Mouse (Mus musculus) hindbrain, embryonic 12.5 days (tissue): ENCODE results near the gene Mocs1. TPM values are rescaled to one million over a fixed set of nuclear protein-coding genes. Genes with fewer than 3 reads are reported as not detected.
"Not testable (repeated sequence)": the region's sequence is repeated elsewhere in the genome, so short reads cannot be mapped to it uniquely, and the experiment has no call there.

Experiments used
- ATAC-seq: fragments of 200-750 bp; cut with Nextera tagmentation; 2 replicates; pipeline ENCODE4 v1.8.0; 2017; ENCODE audit warnings: moderate TSS enrichment; ENCODE audit not compliant: low FRiP score
- H3K27ac ChIP-seq: fragments of 300-500 bp; sonication (generic); 2 replicates; pipeline ENCODE4 v1.5.1; 2016; ENCODE audit warnings: mild to moderate bottlenecking
- H3K27me3 ChIP-seq: fragments of 300-500 bp; sonication (generic); 2 replicates; pipeline ENCODE4 v1.6.1; 2016; ENCODE audit warnings: mild to moderate bottlenecking
- H3K36me3 ChIP-seq: fragments of 300-500 bp; sonication (generic); 2 replicates; pipeline ENCODE4 v1.6.1; 2016; ENCODE audit warnings: mild to moderate bottlenecking
- H3K4me1 ChIP-seq: fragments of 300-500 bp; sonication (generic); 2 replicates; pipeline ENCODE4 v1.6.1; 2016
- H3K4me2 ChIP-seq: fragments of 300-500 bp; sonication (generic); replicated peaks from 2 replicates; pipeline ENCODE4 v1.6.1; 2016; ENCODE audit warnings: mild to moderate bottlenecking
- H3K4me3 ChIP-seq: fragments of 300-500 bp; sonication (generic); 2 replicates; pipeline ENCODE4 v1.5.1; 2016; ENCODE audit warnings: mild to moderate bottlenecking
- H3K9ac ChIP-seq: fragments of 300-500 bp; sonication (generic); 2 replicates; pipeline ENCODE4 v1.6.1; 2016; ENCODE audit warnings: mild to moderate bottlenecking, moderate library complexity
- H3K9me3 ChIP-seq: fragments of 300-500 bp; sonication (generic); replicated peaks from 2 replicates; pipeline ENCODE4 v1.6.1; 2016; ENCODE audit warnings: mild to moderate bottlenecking
- WGBS: fragments of 180-500 bp; shearing (Covaris S2); methylation state at CpG from one replicate; pipeline ENCODE4 v1.1.7; 2016; 5-methylcytosine and 5-hydroxymethylcytosine counted together
- polyA plus RNA-seq: library from polyadenylated mRNA; unstranded; fragments of >200 nt; fragmentation: Nextera tagmentation; extraction: Ambion mirVana; gene quantifications from 2 replicates; pipeline ENCODE4 v1.2.1, GENCODE M21; 2016

Mocs1 gene
- polyA plus RNA-seq, 1 experiment from 2014 or later, result 5.0 TPM

DNA sequence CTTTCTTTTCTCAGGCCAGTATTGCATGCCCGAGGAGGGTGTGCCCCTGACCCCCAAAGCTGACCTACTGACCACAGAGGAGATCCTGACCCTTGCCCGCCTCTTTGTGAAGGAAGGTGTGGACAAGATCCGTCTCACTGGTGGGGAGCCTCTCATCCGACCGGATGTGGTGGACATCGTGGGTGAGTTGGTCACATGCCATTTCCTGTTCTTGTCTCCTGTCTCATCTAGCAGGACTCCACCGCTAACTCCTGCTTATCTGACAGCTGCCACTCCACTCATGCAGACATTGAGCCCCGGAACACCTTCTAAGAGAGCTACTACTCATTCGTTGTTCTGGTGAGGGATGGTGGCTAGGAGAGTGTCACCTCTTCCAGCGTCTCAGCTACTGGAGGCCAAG is 6.9 kb downstream of the Mocs1 start:
- H3K4me1 ChIP-seq, result peaks cover 4% of the 10 kb centered on the region; the same call in 1 of the 2 replicates
- peaks cover 23% of the 10 kb centered on the region for H3K36me3 ChIP-seq
- H3K27ac ChIP-seq, result no peak overlapping the region
- no peak overlapping the region for H3K4me3 ChIP-seq
- no peak overlapping the region for H3K4me2 ChIP-seq
- no peaks in the 10 kb centered on the region for H3K9me3 ChIP-seq
- no peak for ATAC-seq
- no peaks in the 10 kb centered on the region for H3K27me3 ChIP-seq
- H3K9ac ChIP-seq, result no peak overlapping the region
- WGBS, result 93% methylated on average over 10 of the region's 10 CpGs

DNA sequence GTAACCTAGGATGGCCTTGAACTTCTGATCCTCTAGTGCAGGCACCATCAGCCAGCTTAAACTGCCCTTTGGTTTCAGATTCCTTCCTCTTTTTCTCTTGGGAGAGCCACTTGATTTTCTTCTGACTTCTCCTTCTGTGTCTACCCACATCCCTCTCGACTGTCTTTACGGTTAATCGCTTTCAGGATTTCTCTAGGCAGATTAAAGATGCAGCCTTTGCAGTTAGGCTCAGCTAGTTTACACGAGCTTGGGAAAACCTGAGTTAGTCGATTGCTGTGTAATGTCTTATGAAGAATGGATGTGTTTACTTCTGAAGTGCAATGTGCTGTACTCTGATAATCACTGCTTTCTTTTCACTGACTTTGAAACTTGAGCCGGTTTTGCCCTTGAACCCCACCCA is 8.5 kb downstream of the Mocs1 start:
- H3K27me3 ChIP-seq, result no peaks in the 10 kb centered on the region
- no peak overlapping the region for H3K4me3 ChIP-seq
- 91% methylated on average over 6 of the region's 6 CpGs for WGBS
- H3K4me2 ChIP-seq, result no peak overlapping the region
- H3K9ac ChIP-seq, result no peak overlapping the region
- H3K36me3 ChIP-seq, result peaks cover 25% of the 10 kb centered on the region
- H3K9me3 ChIP-seq, result no peaks in the 10 kb centered on the region
- H3K4me1 ChIP-seq, result no peaks in the 10 kb centered on the region
- no peak overlapping the region for H3K27ac ChIP-seq
- ATAC-seq, result no peak

GRCm38 (mm10) chr17:49437306-49437705 is 9.1 kb downstream of the Mocs1 start:
- not testable (repeated sequence) for H3K27me3 ChIP-seq

DNA sequence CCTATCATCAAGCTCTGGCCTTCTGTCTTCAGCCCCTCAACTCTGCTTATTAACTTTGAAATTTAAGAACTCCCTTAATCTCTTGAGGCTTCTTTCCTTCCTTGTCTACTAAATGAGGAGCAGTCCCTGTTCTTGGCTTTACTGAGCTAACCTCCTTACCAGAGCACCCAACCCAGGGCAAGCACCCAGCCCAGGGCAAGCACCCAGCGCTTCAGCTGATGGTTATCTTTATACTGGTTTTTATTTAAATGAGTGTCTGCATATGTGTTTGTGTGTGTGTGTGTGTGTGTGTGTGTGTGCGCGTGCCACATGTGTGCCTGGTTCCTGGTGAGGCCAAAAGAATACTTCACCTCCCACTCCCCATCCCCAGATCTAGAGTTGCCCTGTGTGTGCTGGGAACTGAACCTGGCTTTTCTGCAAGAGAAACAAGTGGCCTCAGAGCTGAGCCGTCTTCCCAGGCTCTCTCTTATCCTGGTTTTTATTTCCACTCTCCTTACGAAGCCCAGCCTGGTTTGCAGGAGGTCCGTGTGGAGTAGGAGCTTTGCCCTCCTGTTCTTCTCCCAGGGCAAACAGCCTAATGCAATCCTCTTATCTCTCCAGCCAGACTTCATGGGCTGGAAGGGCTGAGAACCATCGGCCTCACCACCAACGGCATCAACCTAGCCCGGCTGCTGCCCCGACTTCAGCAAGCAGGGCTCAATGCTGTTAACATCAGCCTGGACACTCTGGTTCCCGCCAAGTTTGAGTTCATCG is 10.8 kb downstream of the Mocs1 start:
- H3K27ac ChIP-seq, result no peak overlapping the region
- H3K4me2 ChIP-seq, result no peak overlapping the region
- H3K27me3 ChIP-seq, result no peaks in the 10 kb centered on the region
- H3K4me1 ChIP-seq, result no peaks in the 10 kb centered on the region
- peaks cover 22% of the 10 kb centered on the region for H3K36me3 ChIP-seq
- no peak for ATAC-seq
- no peak overlapping the region for H3K9ac ChIP-seq
- H3K9me3 ChIP-seq, result no peaks in the 10 kb centered on the region
- 87% methylated on average over 12 of the region's 12 CpGs for WGBS
- no peak overlapping the region for H3K4me3 ChIP-seq

More at GRCm38 (mm10) chr17:49437306-49437705, 9.1 kb downstream of the Mocs1 start:
- H3K9me3 ChIP-seq, H3K4me2 ChIP-seq, H3K4me3 ChIP-seq, H3K4me1 ChIP-seq, H3K9ac ChIP-seq, H3K27ac ChIP-seq, ATAC-seq: not testable (repeated sequence)
- H3K36me3 ChIP-seq, result peaks cover 25% of the 10 kb centered on the region

DNA sequence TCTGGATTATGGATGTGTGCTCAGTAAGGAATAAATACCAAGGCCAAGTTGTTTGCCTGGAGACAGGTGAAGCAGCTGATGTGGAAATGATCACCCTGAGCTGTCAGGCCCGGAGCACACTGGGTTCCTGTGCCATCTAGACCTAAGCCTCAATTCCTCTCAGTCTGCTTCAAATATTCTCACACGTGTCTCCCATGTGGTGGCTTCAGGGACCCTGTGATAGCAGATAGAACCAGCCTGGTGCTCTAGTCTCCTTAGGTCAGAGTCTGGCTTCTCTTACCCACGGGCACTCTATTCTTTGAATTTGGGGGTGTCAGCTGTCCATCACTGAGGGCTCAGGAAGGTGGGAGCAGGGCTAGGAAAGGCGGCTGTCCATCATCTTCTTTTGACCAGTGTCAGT is 11.5 kb downstream of the Mocs1 start:
- Histone ChIP-seq H3K36me3 (peaks cover 18% of the 10 kb centered on the region), H3K9ac (no peak overlapping the region), H3K4me2 (no peak overlapping the region), H3K4me3 (no peak overlapping the region), H3K27ac (no peak overlapping the region), H3K4me1 (no peaks in the 10 kb centered on the region), H3K27me3 (no peaks in the 10 kb centered on the region), H3K9me3 (no peaks in the 10 kb centered on the region)
- 90% methylated on average over 4 of the region's 4 CpGs for WGBS
- no peak for ATAC-seq

GRCm38 (mm10) chr17:49440331-49441130 is 12.4 kb downstream of the Mocs1 start:
- 78% methylated on average over 14 of the region's 14 CpGs for WGBS
- no peaks in the 10 kb centered on the region for H3K9me3 ChIP-seq
- no peak for ATAC-seq
- no peaks in the 10 kb centered on the region for H3K27me3 ChIP-seq
- peaks cover 10% of the 10 kb centered on the region for H3K36me3 ChIP-seq
- H3K4me1 ChIP-seq, result no peaks in the 10 kb centered on the region
- no peak overlapping the region for H3K4me2 ChIP-seq
- no peak overlapping the region for H3K27ac ChIP-seq
- H3K4me3 ChIP-seq, result no peak overlapping the region
- no peak overlapping the region for H3K9ac ChIP-seq

GRCm38 (mm10) chr17:49442841-49443240 is 14.7 kb downstream of the Mocs1 start:
- not testable (repeated sequence) for H3K4me3 ChIP-seq, ATAC-seq, H3K9me3 ChIP-seq, H3K4me2 ChIP-seq, H3K27me3 ChIP-seq, H3K9ac ChIP-seq, H3K27ac ChIP-seq, H3K36me3 ChIP-seq, H3K4me1 ChIP-seq
- 78% methylated on average over 3 of the region's 3 CpGs for WGBS

DNA sequence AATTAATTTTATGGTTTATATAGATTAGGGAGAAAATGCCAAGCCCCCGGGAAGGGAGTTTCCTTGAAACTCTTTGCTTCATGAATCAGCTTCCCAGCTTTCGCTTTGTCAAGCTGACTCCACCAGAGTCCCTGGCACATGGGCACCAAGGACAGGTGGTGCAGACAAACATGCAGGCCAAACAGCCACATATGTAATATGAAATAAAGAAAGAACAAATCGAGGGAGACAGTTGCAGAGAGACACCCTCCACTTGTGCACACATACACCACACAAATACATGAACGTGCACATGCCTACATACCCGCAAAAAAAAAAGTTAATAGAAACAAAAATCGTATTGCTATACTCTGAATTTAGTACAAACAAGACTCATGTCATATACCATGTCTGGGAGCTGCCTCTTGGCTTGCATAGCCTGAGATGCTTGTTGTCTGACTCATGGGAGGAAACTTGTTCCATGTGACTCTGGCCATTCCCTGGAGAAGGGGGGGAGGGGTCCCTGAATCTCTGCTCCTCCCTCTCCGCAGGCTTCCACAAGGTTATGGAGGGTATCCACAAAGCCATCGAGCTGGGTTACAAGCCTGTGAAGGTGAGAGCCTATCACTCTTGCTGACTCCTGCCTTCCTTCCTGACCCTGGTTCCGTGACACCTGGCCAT is 20.5 kb downstream of the Mocs1 start:
- Histone ChIP-seq H3K4me3 (no peak overlapping the region), H3K9ac (no peak overlapping the region), H3K27ac (no peak overlapping the region), H3K4me1 (no peaks in the 10 kb centered on the region), H3K9me3 (no peaks in the 10 kb centered on the region), H3K4me2 (no peak overlapping the region), H3K27me3 (no peaks in the 10 kb centered on the region), H3K36me3 (peaks cover 15% of the 10 kb centered on the region)
- no peak for ATAC-seq
- WGBS, result 74% methylated on average over 9 of the region's 9 CpGs

GRCm38 (mm10) chr17:49449230-49449608 is 21.1 kb downstream of the Mocs1 start:
- Histone ChIP-seq H3K4me2 (no peak overlapping the region), H3K9me3 (no peaks in the 10 kb centered on the region), H3K4me3 (no peak overlapping the region), H3K27me3 (no peaks in the 10 kb centered on the region), H3K27ac (no peak overlapping the region), H3K4me1 (no peaks in the 10 kb centered on the region), H3K9ac (no peak overlapping the region), H3K36me3 (peaks cover 18% of the 10 kb centered on the region)
- no peak for ATAC-seq
- WGBS, result 89% methylated on average over 8 of the region's 8 CpGs

GRCm38 (mm10) chr17:49450922-49451321 is 22.8 kb downstream of the Mocs1 start:
- no peak overlapping the region for H3K4me2 ChIP-seq
- H3K4me1 ChIP-seq, result no peaks in the 10 kb centered on the region
- ATAC-seq, result no peak
- H3K9ac ChIP-seq, result no peak overlapping the region
- no peaks in the 10 kb centered on the region for H3K27me3 ChIP-seq
- 88% methylated on average over 6 of the region's 6 CpGs for WGBS
- no peak overlapping the region for H3K27ac ChIP-seq
- no peaks in the 10 kb centered on the region for H3K9me3 ChIP-seq
- H3K36me3 ChIP-seq, result peaks cover 31% of the 10 kb centered on the region
- H3K4me3 ChIP-seq, result no peak overlapping the region

DNA sequence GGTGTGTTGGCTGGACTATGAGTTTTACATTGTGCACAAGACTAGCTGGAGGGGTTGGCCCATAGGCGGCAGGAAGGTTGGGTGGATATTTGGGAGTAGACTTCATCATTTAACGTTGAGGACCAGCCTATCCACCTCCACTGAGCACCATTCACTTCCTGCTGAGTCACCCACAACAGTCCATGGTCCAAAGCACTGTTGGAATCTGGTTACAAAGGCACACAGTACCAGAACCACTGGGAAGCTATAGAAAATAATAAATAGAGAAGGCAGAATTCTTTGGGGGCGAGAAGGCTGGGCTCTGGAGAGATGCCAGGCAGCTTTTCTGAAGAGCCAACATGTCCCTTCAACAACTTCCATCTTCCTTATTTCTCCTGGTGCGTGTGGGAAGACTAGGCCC is 28.2 kb downstream of the Mocs1 start:
- no peaks in the 10 kb centered on the region for H3K9me3 ChIP-seq
- no peak overlapping the region for H3K4me3 ChIP-seq
- no peak overlapping the region for H3K9ac ChIP-seq
- no peaks in the 10 kb centered on the region for H3K4me1 ChIP-seq
- no peak overlapping the region for H3K27ac ChIP-seq
- WGBS, result 81% methylated on average over 4 of the region's 4 CpGs
- H3K27me3 ChIP-seq, result no peaks in the 10 kb centered on the region
- H3K36me3 ChIP-seq, result peaks cover 22% of the 10 kb centered on the region
- no peak for ATAC-seq
- no peak overlapping the region for H3K4me2 ChIP-seq

DNA sequence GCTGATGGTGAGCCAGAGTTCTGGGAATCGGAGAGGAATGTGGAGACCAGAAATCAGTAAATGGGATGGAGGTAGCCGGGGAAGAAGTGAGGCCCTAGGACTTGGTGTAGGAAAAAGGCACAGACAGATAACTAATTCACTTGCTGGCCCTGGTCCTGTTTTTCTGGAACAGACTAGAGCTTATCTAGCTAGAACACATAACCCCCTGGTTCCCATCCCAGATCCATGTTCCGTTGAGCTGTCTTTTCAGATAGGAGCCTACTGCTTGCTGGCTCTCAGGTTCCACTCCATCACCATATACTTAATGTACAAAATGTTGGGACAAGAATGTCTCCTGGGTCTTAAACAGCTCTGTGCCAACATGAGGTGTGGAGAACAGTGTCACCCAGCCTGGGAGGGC is 29.7 kb downstream of the Mocs1 start:
- H3K4me2 ChIP-seq, result no peak overlapping the region
- H3K4me1 ChIP-seq, result no peaks in the 10 kb centered on the region
- no peak for ATAC-seq
- WGBS, result 93% methylated on average over 3 of the region's 3 CpGs
- no peak overlapping the region for H3K4me3 ChIP-seq
- H3K9ac ChIP-seq, result no peak overlapping the region
- no peaks in the 10 kb centered on the region for H3K9me3 ChIP-seq
- H3K36me3 ChIP-seq, result peaks cover 18% of the 10 kb centered on the region
- no peaks in the 10 kb centered on the region for H3K27me3 ChIP-seq
- H3K27ac ChIP-seq, result no peak overlapping the region
